Mouse (Mus musculus) kidney, embryonic 15.5 days (tissue): ENCODE measurements at regions not wholly inside any gene's neighbourhood (a gene's known extent, or its start where the extent isn't known, plus 50 kb on each side); places are given as distances from the start of the nearest gene placed in this dataset.

ENCODE experiments used
- ATAC-seq: fragments of 200-750 bp; cut with Nextera tagmentation; replicated peaks from 2 replicates; pipeline ENCODE4 v1.8.0; 2017; ENCODE audit warnings: moderate TSS enrichment; ENCODE audit not compliant: low FRiP score
- H3K27ac ChIP-seq: fragments of 300-500 bp; sonication (generic); 2 replicates; pipeline ENCODE4 v1.5.1; 2015; ENCODE audit warnings: mild to moderate bottlenecking, inconsistent platforms
- H3K27me3 ChIP-seq: fragments of 300-500 bp; sonication (generic); 2 replicates; pipeline ENCODE4 v1.6.1; 2015; ENCODE audit warnings: inconsistent platforms
- H3K36me3 ChIP-seq: fragments of 300-500 bp; sonication (generic); 2 replicates; pipeline ENCODE4 v1.6.1; 2015; ENCODE audit warnings: inconsistent platforms
- H3K4me1 ChIP-seq: fragments of 300-500 bp; sonication (generic); 2 replicates; pipeline ENCODE4 v1.6.1; 2015; ENCODE audit warnings: inconsistent platforms
- H3K4me2 ChIP-seq: fragments of 300-500 bp; sonication (generic); 2 replicates; pipeline ENCODE4 v1.6.1; 2015; ENCODE audit warnings: moderate library complexity, mild to moderate bottlenecking, inconsistent platforms
- H3K4me3 ChIP-seq: fragments of 300-500 bp; sonication (generic); replicated peaks from 2 replicates; pipeline ENCODE4 v1.5.1; 2015; ENCODE audit warnings: mild to moderate bottlenecking, inconsistent platforms
- H3K9ac ChIP-seq: fragments of 300-500 bp; sonication (generic); 2 replicates; pipeline ENCODE4 v1.6.1; 2015; ENCODE audit warnings: mild to moderate bottlenecking, inconsistent platforms
- H3K9me3 ChIP-seq: fragments of 300-500 bp; sonication (generic); replicated peaks from 2 replicates; pipeline ENCODE4 v1.6.1; 2016; ENCODE audit warnings: inconsistent platforms
- WGBS: fragments of 180-500 bp; shearing (Covaris S2); methylation state at CpG from one replicate; pipeline ENCODE4 v1.1.7; 2015; ENCODE audit warnings: mixed read lengths; 5-methylcytosine and 5-hydroxymethylcytosine counted together

DNA sequence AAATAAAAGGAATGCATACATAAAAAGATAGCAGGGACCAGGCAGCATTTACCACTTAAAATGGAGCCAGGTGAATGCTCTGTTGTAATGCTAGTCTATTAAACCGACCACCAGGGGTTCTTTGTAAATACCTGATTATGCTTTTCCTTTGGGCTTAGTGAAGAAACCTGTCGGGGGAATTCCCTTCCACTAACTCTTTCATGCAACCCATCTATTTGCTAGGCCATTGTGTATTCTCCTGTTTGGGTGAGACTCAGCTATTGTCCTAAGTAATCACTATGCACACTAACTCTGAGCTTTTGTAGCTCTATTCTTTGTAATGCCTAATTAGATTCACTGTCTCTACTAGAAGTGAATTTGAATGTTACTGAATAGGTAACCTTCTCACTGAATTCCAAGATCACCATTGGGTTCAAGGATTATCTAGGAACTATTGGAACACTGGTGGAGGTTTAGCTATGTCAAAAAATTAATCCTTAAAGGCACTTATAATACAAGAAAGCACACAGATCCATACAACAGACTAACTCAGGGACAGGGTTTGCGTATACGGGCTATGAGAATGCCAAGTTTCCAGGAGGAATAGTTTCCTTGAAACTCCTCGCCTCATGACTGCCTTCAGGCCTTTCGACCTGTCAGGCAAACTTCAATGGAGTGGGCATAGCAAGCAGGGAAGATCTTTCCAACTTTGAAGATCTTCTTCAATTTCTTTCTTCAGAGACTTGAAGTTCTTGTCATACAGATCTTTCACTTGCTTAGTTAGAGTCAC, 156.8 kb upstream of the Xrcc4 start:
- H3K4me1 ChIP-seq: no peaks in the 10 kb centered on the region
- H3K27me3 ChIP-seq: no peaks in the 10 kb centered on the region
- WGBS: 90% methylated on average over 6 of the region's 6 CpGs
- no peak overlapping the region for H3K27ac ChIP-seq
- H3K9ac ChIP-seq: no peak overlapping the region
- no peak for ATAC-seq
- H3K36me3 ChIP-seq: no peaks in the 10 kb centered on the region
- H3K4me2 ChIP-seq: no peak overlapping the region
- no peaks in the 10 kb centered on the region; the same call in 1 of the 2 replicates for H3K9me3 ChIP-seq
- no peak overlapping the region for H3K4me3 ChIP-seq

DNA sequence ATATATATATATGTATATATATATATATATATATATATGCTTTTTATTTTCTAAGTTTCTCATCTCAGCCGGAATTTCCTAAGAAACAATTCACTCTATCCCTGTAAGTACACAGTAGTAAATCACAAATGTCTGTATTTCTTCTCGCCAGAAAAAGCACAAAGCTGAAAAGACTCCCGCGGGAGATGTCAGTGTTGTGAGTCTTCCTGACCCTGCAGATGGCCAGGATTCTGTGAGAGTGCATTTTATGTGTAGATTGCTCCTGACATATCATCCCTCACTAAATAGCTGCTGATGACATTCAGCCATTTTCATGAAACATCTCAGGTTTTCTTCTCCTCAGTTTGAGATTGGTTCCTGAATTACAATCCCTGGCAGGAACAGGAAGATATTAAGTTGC, 148.9 kb upstream of the Xrcc4 start:
- 17% methylated on average over 4 of the region's 4 CpGs for WGBS
- no peak overlapping the region for H3K27ac ChIP-seq
- H3K4me2 ChIP-seq: no peak overlapping the region
- H3K27me3 ChIP-seq: no peaks in the 10 kb centered on the region
- H3K36me3 ChIP-seq: no peaks in the 10 kb centered on the region
- H3K4me1 ChIP-seq: no peaks in the 10 kb centered on the region
- no peak for ATAC-seq
- H3K4me3 ChIP-seq: no peak overlapping the region
- H3K9ac ChIP-seq: no peak overlapping the region
- H3K9me3 ChIP-seq: no peaks in the 10 kb centered on the region

GRCm38 (mm10) chr13:90233986-90234385, 144.6 kb upstream of the Xrcc4 start:
- Histone ChIP-seq H3K4me2 (no peak overlapping the region), H3K27ac (no peak overlapping the region), H3K4me1 (no peaks in the 10 kb centered on the region), H3K9me3 (no peaks in the 10 kb centered on the region), H3K27me3 (no peaks in the 10 kb centered on the region), H3K9ac (no peak overlapping the region), H3K36me3 (no peaks in the 10 kb centered on the region), H3K4me3 (no peak overlapping the region)
- WGBS: 82% methylated on average over 1 of the region's 1 CpGs
- no peak for ATAC-seq

DNA sequence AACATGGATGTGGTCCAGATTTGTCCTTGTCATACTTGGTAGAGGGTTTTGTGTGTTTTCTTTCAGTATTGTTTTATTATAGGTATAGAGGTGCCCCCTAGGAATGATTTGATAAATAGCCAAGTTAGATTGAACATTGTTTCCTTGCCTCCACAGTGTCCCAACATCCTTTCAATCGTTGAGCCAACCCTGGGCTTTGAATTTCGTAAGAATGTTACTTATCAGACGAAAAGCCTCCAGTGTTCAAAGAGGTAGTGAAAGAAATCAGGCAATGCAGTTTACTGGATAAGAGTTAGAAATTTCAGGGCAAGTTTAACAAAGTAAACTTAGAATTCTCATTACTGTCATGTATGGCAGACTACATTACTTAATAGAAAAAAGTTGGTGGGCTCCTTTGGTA, 144.2 kb upstream of the Xrcc4 start:
- Histone ChIP-seq H3K4me1 (no peaks in the 10 kb centered on the region), H3K36me3 (no peaks in the 10 kb centered on the region), H3K27me3 (no peaks in the 10 kb centered on the region), H3K4me2 (no peak overlapping the region), H3K27ac (no peak overlapping the region), H3K9ac (no peak overlapping the region), H3K9me3 (no peaks in the 10 kb centered on the region), H3K4me3 (no peak overlapping the region)
- ATAC-seq: no peak
- WGBS: 81% methylated on average over 3 of the region's 3 CpGs

DNA sequence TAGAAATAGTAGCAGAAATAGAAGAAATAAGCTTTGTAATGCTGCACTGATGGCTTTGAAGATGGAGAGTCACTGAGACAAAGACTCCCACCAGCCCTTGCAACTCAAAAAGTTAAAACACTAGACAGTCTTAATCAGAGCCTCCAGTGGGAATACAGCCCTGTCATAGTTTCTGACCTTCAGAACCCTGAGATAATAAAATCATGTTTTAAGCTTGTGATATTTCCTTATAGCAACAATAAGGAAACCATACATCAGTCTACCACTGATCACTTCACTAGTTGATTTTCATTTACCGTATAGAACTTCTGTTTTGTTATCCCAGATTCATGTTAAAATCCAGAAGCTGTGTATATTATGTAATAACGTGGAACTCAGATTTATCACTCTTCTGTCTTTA, 139.7 kb upstream of the Xrcc4 start:
- Histone ChIP-seq H3K27ac (no peak overlapping the region), H3K4me3 (no peak overlapping the region), H3K9me3 (no peaks in the 10 kb centered on the region), H3K9ac (no peak overlapping the region), H3K4me1 (no peaks in the 10 kb centered on the region), H3K4me2 (no peak overlapping the region), H3K36me3 (no peaks in the 10 kb centered on the region), H3K27me3 (no peaks in the 10 kb centered on the region)
- 56% methylated on average over 2 of the region's 2 CpGs for WGBS
- ATAC-seq: no peak

DNA sequence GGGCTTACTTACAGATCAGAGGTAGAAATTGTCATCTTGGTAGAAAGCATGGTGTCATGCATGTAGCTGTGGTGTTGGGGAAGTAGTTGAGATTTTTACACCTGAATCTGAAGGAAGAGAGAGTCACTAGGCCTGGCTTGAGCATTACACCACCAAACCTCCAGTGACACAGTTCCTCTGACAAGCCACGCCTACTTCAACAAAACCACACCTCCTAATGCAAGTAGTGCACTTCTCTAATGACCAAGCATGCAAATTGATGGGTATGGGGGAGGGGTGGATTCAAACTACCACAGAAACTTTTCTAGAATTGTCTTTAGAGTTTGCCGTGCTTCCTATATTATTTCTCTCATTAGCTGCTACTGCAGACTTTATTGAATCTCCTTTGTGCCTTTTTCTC, 136.8 kb upstream of the Xrcc4 start:
- Histone ChIP-seq H3K27me3 (no peaks in the 10 kb centered on the region), H3K36me3 (no peaks in the 10 kb centered on the region), H3K4me1 (no peaks in the 10 kb centered on the region), H3K4me3 (no peak overlapping the region), H3K9ac (no peak overlapping the region), H3K4me2 (no peak overlapping the region), H3K27ac (no peak overlapping the region), H3K9me3 (no peaks in the 10 kb centered on the region)
- no peak for ATAC-seq
- 86% methylated on average over 2 of the region's 2 CpGs for WGBS

- no peak overlapping the region for H3K27ac ChIP-seq
Observed at GRCm38 (mm10) chr13:90212390-90212789, 123.0 kb upstream of the Xrcc4 start.

GRCm38 (mm10) chr13:90207875-90208274, 118.5 kb upstream of the Xrcc4 start:
- no peak overlapping the region for H3K4me2 ChIP-seq
- no peaks in the 10 kb centered on the region for H3K4me1 ChIP-seq
- no peaks in the 10 kb centered on the region for H3K36me3 ChIP-seq
- no peak overlapping the region for H3K4me3 ChIP-seq
- H3K27me3 ChIP-seq: no peaks in the 10 kb centered on the region
- ATAC-seq: no peak
- no peak overlapping the region for H3K27ac ChIP-seq
- H3K9me3 ChIP-seq: no peaks in the 10 kb centered on the region
- H3K9ac ChIP-seq: no peak overlapping the region

More at GRCm38 (mm10) chr13:90212390-90212789, 123.0 kb upstream of the Xrcc4 start:
- H3K36me3 ChIP-seq: no peaks in the 10 kb centered on the region
- H3K4me3 ChIP-seq: no peak overlapping the region
- H3K9me3 ChIP-seq: no peaks in the 10 kb centered on the region
- H3K4me1 ChIP-seq: no peaks in the 10 kb centered on the region
- H3K27me3 ChIP-seq: no peaks in the 10 kb centered on the region
- H3K4me2 ChIP-seq: no peak overlapping the region
- ATAC-seq: no peak
- H3K9ac ChIP-seq: no peak overlapping the region
